Mouse (Mus musculus): ENCODE measurements at regions not wholly inside any gene's neighbourhood (a gene's known extent, or its start where the extent isn't known, plus 50 kb on each side); places are given as distances from the start of the nearest gene placed in this dataset.
"Not testable (repeated sequence)": the region's sequence is repeated elsewhere in the genome, so short reads cannot be mapped to it uniquely, and the experiment has no call there.

GRCm38 (mm10) chr1:5220668-5221408 lies 413.1 kb downstream of the Gm37988 start:
- no peaks in the 10 kb centered on the region for H3K9me3 ChIP-seq (ENCODE audit: control insufficient read depth, low read length)
- H3K9ac ChIP-seq (ENCODE audit: low read depth, low read length): no peak overlapping the region
- WGBS: 50% methylated on average over 3 of the region's 3 CpGs
- H3K4me2 ChIP-seq (ENCODE audit: low read depth, low read length): no peak overlapping the region
- no peak overlapping the region for H3K27ac ChIP-seq (ENCODE audit: low read length)
- H3K36me3 ChIP-seq (ENCODE audit: control insufficient read depth, insufficient read depth, low read length): no peaks in the 10 kb centered on the region
- no peaks in the 10 kb centered on the region for H3K4me1 ChIP-seq (ENCODE audit: control insufficient read depth, insufficient read depth, low read length)
- no peak overlapping the region for H3K4me3 ChIP-seq (ENCODE audit: low read length)
- ATAC-seq: no peak
- H3K27me3 ChIP-seq (replicated peaks; ENCODE audit: control insufficient read depth, insufficient read depth, low read length): no peaks in the 10 kb centered on the region

- 31% methylated on average over 6 of the region's 6 CpGs for whole genome bisulfite sequencing
- no peak overlapping the region for H3K27ac ChIP-seq (ENCODE audit: low read length)
- no peak for ATAC-seq
These were observed 420.2 kb downstream of the Gm37988 start for GRCm38 (mm10) chr1:5227866-5228265.

GRCm38 (mm10) chr1:5231218-5231617 lies 423.5 kb downstream of the Gm37988 start:
- H3K27ac ChIP-seq (ENCODE audit: low read length): no peak overlapping the region
- H3K27me3 ChIP-seq (replicated peaks; ENCODE audit: control insufficient read depth, insufficient read depth, low read length): no peaks in the 10 kb centered on the region
- no peaks in the 10 kb centered on the region for H3K9me3 ChIP-seq (ENCODE audit: control insufficient read depth, low read length)
- 86% methylated on average over 5 of the region's 5 CpGs for WGBS
- H3K4me1 ChIP-seq (ENCODE audit: control insufficient read depth, insufficient read depth, low read length): no peaks in the 10 kb centered on the region
- no peak overlapping the region for H3K4me2 ChIP-seq (ENCODE audit: low read depth, low read length)
- no peak overlapping the region for H3K4me3 ChIP-seq (ENCODE audit: low read length)
- no peak for ATAC-seq
- H3K36me3 ChIP-seq (ENCODE audit: control insufficient read depth, insufficient read depth, low read length): no peaks in the 10 kb centered on the region
- H3K9ac ChIP-seq (ENCODE audit: low read depth, low read length): no peak overlapping the region

More at GRCm38 (mm10) chr1:5227866-5228265, 420.2 kb downstream of the Gm37988 start:
- Histone ChIP-seq H3K27me3 (replicated peaks; ENCODE audit: control insufficient read depth, insufficient read depth, low read length) (no peaks in the 10 kb centered on the region), H3K36me3 (ENCODE audit: control insufficient read depth, insufficient read depth, low read length) (no peaks in the 10 kb centered on the region), H3K4me3 (ENCODE audit: low read length) (no peak overlapping the region), H3K4me2 (ENCODE audit: low read depth, low read length) (no peak overlapping the region), H3K4me1 (ENCODE audit: control insufficient read depth, insufficient read depth, low read length) (no peaks in the 10 kb centered on the region), H3K9me3 (ENCODE audit: control insufficient read depth, low read length) (no peaks in the 10 kb centered on the region), H3K9ac (ENCODE audit: low read depth, low read length) (no peak overlapping the region)

GRCm38 (mm10) chr1:5231961-5232846 lies 424.5 kb downstream of the Gm37988 start:
- Histone ChIP-seq H3K9ac (ENCODE audit: low read depth, low read length) (no peak overlapping the region), H3K36me3 (ENCODE audit: control insufficient read depth, insufficient read depth, low read length) (no peaks in the 10 kb centered on the region), H3K9me3 (ENCODE audit: control insufficient read depth, low read length) (no peaks in the 10 kb centered on the region), H3K27me3 (replicated peaks; ENCODE audit: control insufficient read depth, insufficient read depth, low read length) (no peaks in the 10 kb centered on the region), H3K4me2 (ENCODE audit: low read depth, low read length) (no peak overlapping the region), H3K4me1 (ENCODE audit: control insufficient read depth, insufficient read depth, low read length) (no peaks in the 10 kb centered on the region), H3K27ac (ENCODE audit: low read length) (no peak overlapping the region), H3K4me3 (ENCODE audit: low read length) (no peak overlapping the region)
- WGBS: 52% methylated on average over 4 of the region's 4 CpGs
- no peak for ATAC-seq

GRCm38 (mm10) chr1:5232847-5233245 lies 425.2 kb downstream of the Gm37988 start:
- no peak for ATAC-seq

GRCm38 (mm10) chr1:5243186-5243585 lies 435.5 kb downstream of the Gm37988 start:
- no peaks in the 10 kb centered on the region for H3K9me3 ChIP-seq (ENCODE audit: control insufficient read depth, low read length)
- H3K36me3 ChIP-seq (ENCODE audit: control insufficient read depth, insufficient read depth, low read length): no peaks in the 10 kb centered on the region
- no peaks in the 10 kb centered on the region for H3K4me1 ChIP-seq (ENCODE audit: control insufficient read depth, insufficient read depth, low read length)

More at GRCm38 (mm10) chr1:5232847-5233245, 425.2 kb downstream of the Gm37988 start:
- H3K9ac ChIP-seq (ENCODE audit: low read depth, low read length): no peak overlapping the region
- 9% methylated on average over 1 of the region's 1 CpGs for WGBS
- H3K27ac ChIP-seq (ENCODE audit: low read length): no peak overlapping the region
- no peaks in the 10 kb centered on the region for H3K27me3 ChIP-seq (replicated peaks; ENCODE audit: control insufficient read depth, insufficient read depth, low read length)
- H3K4me1 ChIP-seq (ENCODE audit: control insufficient read depth, insufficient read depth, low read length): no peaks in the 10 kb centered on the region
- no peaks in the 10 kb centered on the region for H3K36me3 ChIP-seq (ENCODE audit: control insufficient read depth, insufficient read depth, low read length)
- H3K4me3 ChIP-seq (ENCODE audit: low read length): no peak overlapping the region
- no peaks in the 10 kb centered on the region for H3K9me3 ChIP-seq (ENCODE audit: control insufficient read depth, low read length)
- H3K4me2 ChIP-seq (ENCODE audit: low read depth, low read length): no peak overlapping the region

GRCm38 (mm10) chr1:5260874-5261273 lies 453.2 kb downstream of the Gm37988 start:
- 54% methylated on average over 6 of the region's 6 CpGs for WGBS
- not testable (repeated sequence) for H3K9me3 ChIP-seq (ENCODE audit: control insufficient read depth, low read length); H3K4me1 ChIP-seq (ENCODE audit: control insufficient read depth, insufficient read depth, low read length); H3K27me3 ChIP-seq (replicated peaks; ENCODE audit: control insufficient read depth, insufficient read depth, low read length); H3K9ac ChIP-seq (ENCODE audit: low read depth, low read length); H3K36me3 ChIP-seq (ENCODE audit: control insufficient read depth, insufficient read depth, low read length); H3K27ac ChIP-seq (ENCODE audit: low read length); H3K4me2 ChIP-seq (ENCODE audit: low read depth, low read length); H3K4me3 ChIP-seq (ENCODE audit: low read length); ATAC-seq

More at GRCm38 (mm10) chr1:5243186-5243585, 435.5 kb downstream of the Gm37988 start:
- Histone ChIP-seq H3K9ac (ENCODE audit: low read depth, low read length) (no peak overlapping the region), H3K27me3 (replicated peaks; ENCODE audit: control insufficient read depth, insufficient read depth, low read length) (no peaks in the 10 kb centered on the region), H3K27ac (ENCODE audit: low read length) (no peak overlapping the region), H3K4me2 (ENCODE audit: low read depth, low read length) (no peak overlapping the region), H3K4me3 (ENCODE audit: low read length) (no peak overlapping the region)
- ATAC-seq: no peak
- 89% methylated on average over 3 of the region's 3 CpGs for WGBS

GRCm38 (mm10) chr1:5261297-5261696 lies 453.6 kb downstream of the Gm37988 start:
- not testable (repeated sequence) for H3K36me3 ChIP-seq (ENCODE audit: control insufficient read depth, insufficient read depth, low read length); H3K9me3 ChIP-seq (ENCODE audit: control insufficient read depth, low read length); ATAC-seq; H3K4me2 ChIP-seq (ENCODE audit: low read depth, low read length); H3K4me3 ChIP-seq (ENCODE audit: low read length); H3K9ac ChIP-seq (ENCODE audit: low read depth, low read length); H3K27ac ChIP-seq (ENCODE audit: low read length); H3K27me3 ChIP-seq (replicated peaks; ENCODE audit: control insufficient read depth, insufficient read depth, low read length); H3K4me1 ChIP-seq (ENCODE audit: control insufficient read depth, insufficient read depth, low read length)
- 55% methylated on average over 2 of the region's 2 CpGs for WGBS

GRCm38 (mm10) chr1:5273938-5274337 lies 466.2 kb downstream of the Gm37988 start:
- Histone ChIP-seq H3K4me1 (ENCODE audit: control insufficient read depth, insufficient read depth, low read length) (no peaks in the 10 kb centered on the region), H3K9ac (ENCODE audit: low read depth, low read length) (no peak overlapping the region), H3K36me3 (ENCODE audit: control insufficient read depth, insufficient read depth, low read length) (no peaks in the 10 kb centered on the region), H3K27me3 (replicated peaks; ENCODE audit: control insufficient read depth, insufficient read depth, low read length) (no peaks in the 10 kb centered on the region), H3K9me3 (ENCODE audit: control insufficient read depth, low read length) (no peaks in the 10 kb centered on the region), H3K4me3 (ENCODE audit: low read length) (no peak overlapping the region), H3K4me2 (ENCODE audit: low read depth, low read length) (no peak overlapping the region), H3K27ac (ENCODE audit: low read length) (no peak overlapping the region)
- ATAC-seq: no peak

All from intestine, embryonic 16.5 days (tissue).